Mouse (Mus musculus) Muller cell, postnatal 12 days (primary cell): ENCODE data around the gene Pou3f3.

ENCODE experiments used
- DNase-seq: peaks from one replicate; pipeline ENCODE4 v3.0.0-alpha.2; 2015; ENCODE audit errors: inconsistent ontology term

Gene Pou3f3

DNA sequence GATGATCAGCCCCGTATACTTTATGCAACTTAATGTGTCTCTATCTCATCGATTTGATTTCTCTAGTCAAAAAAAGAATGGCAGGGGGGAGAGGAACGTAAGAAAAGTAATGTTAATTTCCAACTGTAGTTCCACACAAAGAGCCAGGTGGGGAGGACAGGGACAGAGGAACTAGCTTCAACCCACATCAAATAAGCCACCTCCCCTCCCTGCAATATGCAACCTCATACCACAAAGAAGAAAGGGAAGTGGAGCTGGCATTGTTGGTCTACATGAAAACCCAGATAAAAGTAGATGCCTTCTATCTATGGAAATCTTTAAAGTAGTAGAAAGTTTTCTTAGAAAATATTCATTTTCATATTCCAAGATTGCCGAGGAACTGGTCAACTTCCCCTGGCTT is 14.7 kb downstream of the Pou3f3 start:
- no peak for DNase-seq

- no peak for DNase-seq
Measured at GRCm38 (mm10) chr1:42710995-42711394, 15.4 kb downstream of the Pou3f3 start.

DNA sequence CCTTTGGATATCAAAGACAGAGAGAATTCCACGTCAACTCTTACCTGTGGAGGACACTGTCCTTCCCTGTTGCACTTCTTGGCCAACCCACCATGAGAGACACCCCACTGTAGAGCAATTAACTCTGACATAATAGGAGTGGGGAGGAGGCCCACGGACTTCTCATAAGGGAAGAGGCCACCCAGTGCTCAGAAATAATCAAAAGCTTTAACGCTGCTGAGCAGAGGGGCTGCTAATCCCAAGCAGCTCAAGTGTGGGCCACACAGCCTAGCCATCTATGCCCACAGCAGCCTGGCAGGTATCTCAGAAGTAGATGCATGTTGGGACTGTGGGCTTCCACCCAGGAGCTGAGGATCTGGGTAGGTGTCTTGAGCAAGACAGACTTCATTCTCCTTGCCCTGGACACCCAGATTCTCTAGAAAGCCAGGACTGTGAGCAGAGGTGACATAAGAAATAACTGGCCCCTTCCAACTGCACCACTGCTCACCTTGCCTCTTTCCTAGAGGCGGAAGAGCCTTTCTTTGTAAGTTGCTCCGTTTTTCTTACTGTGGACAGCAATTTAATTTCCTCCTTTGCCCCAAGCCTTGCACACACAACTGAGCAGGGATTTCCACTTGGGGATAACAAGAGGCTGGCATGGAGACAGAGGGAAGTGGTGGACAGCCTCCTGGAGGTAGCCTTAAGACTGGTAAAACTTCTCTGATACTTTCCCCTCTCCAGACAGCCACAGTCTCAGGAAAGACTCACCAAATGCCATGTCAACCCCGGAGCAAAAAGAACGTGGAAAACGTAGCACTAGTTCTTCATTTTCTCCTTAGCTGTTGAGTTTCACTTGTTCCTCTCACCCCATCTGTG is 16.1 kb downstream of the Pou3f3 start:
- no peak for DNase-seq

GRCm38 (mm10) chr1:42712311-42712690 is 16.7 kb downstream of the Pou3f3 start:
- DNase-seq = no peak

GRCm38 (mm10) chr1:42713104-42713932 is 17.8 kb downstream of the Pou3f3 start:
- DNase-seq = no peak

GRCm38 (mm10) chr1:42714016-42714931 is 18.7 kb downstream of the Pou3f3 start:
- DNase-seq = peak; percentile 79

GRCm38 (mm10) chr1:42718549-42718948 is 23.0 kb downstream of the Pou3f3 start:
- no peak for DNase-seq

- no peak for DNase-seq
Measured at GRCm38 (mm10) chr1:42721353-42721752, 25.8 kb downstream of the Pou3f3 start.

DNA sequence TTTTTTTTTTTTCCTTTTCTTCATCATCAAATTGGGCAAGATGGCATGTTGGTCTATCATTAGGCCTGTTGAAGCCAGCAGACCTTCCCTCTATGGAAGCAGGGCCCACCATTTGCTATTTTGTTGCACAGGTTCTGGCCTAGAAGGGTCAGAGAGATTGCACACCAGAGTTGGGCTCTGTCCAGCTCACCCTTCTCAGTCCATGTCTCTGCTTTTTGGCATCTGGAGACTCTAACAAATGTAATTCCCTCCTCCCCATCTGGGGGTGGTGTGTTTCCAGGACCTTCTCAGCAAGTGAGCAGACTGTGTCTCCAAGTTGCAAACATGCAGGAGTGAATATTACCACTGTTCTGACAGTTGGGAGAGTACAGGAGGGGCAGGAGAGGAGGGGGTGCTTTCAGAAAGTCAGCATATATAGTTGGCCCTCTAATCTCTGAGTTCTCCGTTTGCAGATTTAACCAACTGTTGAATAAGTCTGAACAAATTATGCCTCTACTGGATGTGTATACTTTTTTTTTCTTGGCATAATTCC is 28.3 kb downstream of the Pou3f3 start:
- DNase-seq = no peak

- no peak for DNase-seq
Measured at GRCm38 (mm10) chr1:42724881-42725280, 29.3 kb downstream of the Pou3f3 start.

DNA sequence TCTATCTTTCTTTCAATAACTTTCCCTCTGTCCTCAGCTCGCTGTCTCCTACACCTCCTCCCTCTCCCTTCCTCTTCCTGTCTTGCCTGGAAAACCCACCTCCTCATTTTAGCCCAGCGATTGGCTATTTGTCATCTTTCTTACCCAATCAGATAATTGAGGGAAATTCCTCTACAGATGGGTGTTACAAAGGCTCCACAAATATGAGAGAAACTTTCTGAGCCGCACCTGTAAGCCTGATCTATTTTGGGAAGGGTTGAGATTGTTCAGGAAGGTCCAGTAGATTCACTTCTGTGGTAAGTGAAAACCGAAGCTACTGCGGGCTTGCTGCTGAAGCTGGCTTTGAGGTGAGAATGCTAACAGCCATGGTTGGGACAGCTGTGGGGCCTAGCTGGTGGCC is 31.6 kb downstream of the Pou3f3 start:
- DNase-seq = no peak

GRCm38 (mm10) chr1:42727676-42728075 is 32.1 kb downstream of the Pou3f3 start:
- no peak for DNase-seq

GRCm38 (mm10) chr1:42741383-42742241 is 46.0 kb downstream of the Pou3f3 start:
- no peak for DNase-seq

DNA sequence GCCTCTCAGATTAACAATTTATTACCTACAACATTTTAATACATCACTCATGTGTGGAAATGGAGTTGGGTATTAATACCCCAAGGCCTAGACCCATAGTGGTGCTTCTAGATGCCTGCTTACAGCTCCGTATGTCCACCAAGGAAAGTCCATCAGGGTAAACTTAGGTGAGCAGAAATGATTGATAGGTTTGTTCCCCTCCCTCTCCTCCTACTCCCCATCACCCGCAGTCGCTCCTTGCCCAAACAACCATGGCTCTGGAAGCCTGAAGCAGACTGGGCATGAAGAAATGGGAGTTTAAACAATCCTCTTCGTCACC is 46.6 kb downstream of the Pou3f3 start:
- no peak for DNase-seq

DNA sequence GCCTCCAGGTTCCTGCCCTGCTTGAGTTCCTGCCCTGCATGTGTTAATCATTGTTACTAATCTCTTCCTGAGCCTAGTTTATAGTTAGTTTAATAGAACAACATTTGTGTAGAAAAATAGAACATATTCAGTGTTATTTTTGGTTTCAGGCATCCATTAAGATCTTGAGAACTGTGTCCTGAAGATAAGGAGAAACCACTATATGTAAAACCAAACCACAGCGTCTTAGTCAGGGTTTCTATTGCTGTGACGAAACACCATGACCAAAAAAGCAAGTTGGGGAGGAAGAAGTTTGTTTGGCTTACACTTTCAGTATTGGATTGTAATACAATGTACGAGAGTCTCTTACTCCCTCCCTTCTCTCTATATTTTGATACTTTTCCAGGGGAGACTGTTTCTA is 49.5 kb downstream of the Pou3f3 start:
- no peak for DNase-seq

- no peak for DNase-seq
Measured at GRCm38 (mm10) chr1:42749536-42750292, 54.1 kb downstream of the Pou3f3 start.
